Mouse (Mus musculus): ENCODE data around the gene Ankrd12. TPM values are rescaled to one million over a fixed set of nuclear protein-coding genes. Genes with fewer than 3 reads are reported as not detected.
A peak's percentile ranks its signal among the peaks of the same experiment; 100 is the strongest.
"Not testable (repeated sequence)": the region's sequence is repeated elsewhere in the genome, so short reads cannot be mapped to it uniquely, and the experiment has no call there.

The Ankrd12 gene
- total and polyA plus RNA-seq, 2 experiments from 2014 or later, result 37.2 to 171 TPM

- not testable (repeated sequence) for H3K4me1 ChIP-seq (ENCODE audit: insufficient read depth, low read length); H3K27me3 ChIP-seq (ENCODE audit: insufficient read depth, low read length); DNase-seq (ENCODE audit: low spot score); H3K4me2 ChIP-seq (ENCODE audit: low read depth, low read length); H3K4me3 ChIP-seq (ENCODE audit: low read length); H3K27ac ChIP-seq; H3K9ac ChIP-seq (replicated peaks; ENCODE audit: low read length); H3K9me3 ChIP-seq (ENCODE audit: low read length); ATAC-seq
- 90% methylated on average over 4 of the region's 4 CpGs for WGBS
- 0 out of 2 replicates have a peak, but pooled peaks have one; percentile 23 for TF ChIP-seq CTCF (IDR thresholded peaks at IDR 0.05; ENCODE audit: low read depth)
- peaks cover 14% of the 10 kb centered on the region for H3K36me3 ChIP-seq (ENCODE audit: insufficient read depth, low read length)
Measured at GRCm38 (mm10) chr17:66043679-66044078, 33.2 kb downstream of the Ankrd12 start.

DNA sequence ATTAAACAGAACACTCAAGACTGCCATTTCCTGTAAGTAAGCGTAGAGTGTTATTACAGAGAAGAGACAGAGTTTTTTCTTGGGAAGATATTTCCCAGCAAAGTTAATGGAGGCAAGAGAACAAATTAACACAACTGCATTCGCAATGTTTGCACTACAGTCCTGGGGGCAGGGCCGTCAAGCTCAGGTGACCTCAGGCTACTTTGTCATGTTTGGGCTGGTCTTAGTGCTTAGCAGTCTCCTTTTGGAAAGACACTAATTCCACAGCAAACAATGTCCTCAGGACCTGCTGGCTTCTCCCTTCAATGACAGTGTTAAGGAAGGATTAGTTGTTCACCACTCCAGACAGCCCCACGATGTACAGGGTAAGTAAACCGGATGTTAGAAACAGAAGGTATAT, 35.9 kb downstream of the Ankrd12 start:
- 91% methylated on average over 5 of the region's 5 CpGs for WGBS
- H3K9me3 ChIP-seq (ENCODE audit: low read length), result no peaks in the 10 kb centered on the region

GRCm38 (mm10) chr17:66033239-66033638, 43.6 kb downstream of the Ankrd12 start:
- DNase-seq (ENCODE audit: low spot score), result no peak
- Histone ChIP-seq H3K4me2 (ENCODE audit: low read depth, low read length) (no peak overlapping the region), H3K4me3 (ENCODE audit: low read length) (no peak overlapping the region), H3K27me3 (ENCODE audit: insufficient read depth, low read length) (no peaks in the 10 kb centered on the region), H3K9ac (replicated peaks; ENCODE audit: low read length) (no peak overlapping the region), H3K36me3 (ENCODE audit: insufficient read depth, low read length) (peaks cover 8% of the 10 kb centered on the region; the same call in 1 of the 2 replicates), H3K9me3 (ENCODE audit: low read length) (no peaks in the 10 kb centered on the region), H3K4me1 (ENCODE audit: insufficient read depth, low read length) (no peaks in the 10 kb centered on the region), H3K27ac (no peak overlapping the region)
- WGBS, result 91% methylated on average over 5 of the region's 5 CpGs
- no peak for TF ChIP-seq CTCF (IDR thresholded peaks at IDR 0.05; ENCODE audit: low read depth)
- no peak for ATAC-seq

More for the DNA sequence above, 35.9 kb downstream of the Ankrd12 start:
- Histone ChIP-seq H3K27me3 (ENCODE audit: insufficient read depth, low read length) (no peaks in the 10 kb centered on the region), H3K4me3 (ENCODE audit: low read length) (no peak overlapping the region), H3K27ac (no peak overlapping the region), H3K9ac (replicated peaks; ENCODE audit: low read length) (no peak overlapping the region), H3K4me2 (ENCODE audit: low read depth, low read length) (no peak overlapping the region), H3K4me1 (ENCODE audit: insufficient read depth, low read length) (no peaks in the 10 kb centered on the region), H3K36me3 (ENCODE audit: insufficient read depth, low read length) (peaks cover 4% of the 10 kb centered on the region)
- ATAC-seq, result no peak
- TF ChIP-seq CTCF (IDR thresholded peaks at IDR 0.05; ENCODE audit: low read depth), result no peak
- DNase-seq (ENCODE audit: low spot score), result no peak

- 91% methylated on average over 5 of the region's 5 CpGs for WGBS
- ATAC-seq, result no peak
Measured at GRCm38 (mm10) chr17:66031991-66032390, 44.9 kb downstream of the Ankrd12 start.

DNA sequence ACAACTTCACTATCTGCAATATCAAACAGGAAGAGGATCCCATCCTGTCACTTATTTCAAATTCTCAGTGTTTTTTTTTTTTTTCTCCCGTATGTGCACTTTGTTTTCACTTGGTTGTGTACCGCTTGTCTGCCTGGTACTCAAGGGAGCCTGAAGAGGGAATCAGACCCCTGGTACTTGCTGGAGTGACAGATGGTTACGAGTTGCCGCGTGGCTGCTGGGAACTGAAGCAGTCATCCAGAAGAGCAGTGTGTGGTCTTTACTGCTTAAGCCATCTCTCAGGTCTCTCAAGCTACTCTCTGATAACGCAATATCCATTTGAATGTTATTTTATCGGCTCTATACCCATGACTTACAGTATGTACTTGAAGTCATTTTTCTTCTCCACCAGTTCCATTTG, 52.7 kb downstream of the Ankrd12 start:
- Histone ChIP-seq H3K27me3 (ENCODE audit: insufficient read depth, low read length) (no peaks in the 10 kb centered on the region), H3K27ac (no peak overlapping the region), H3K4me2 (ENCODE audit: low read depth, low read length) (no peak overlapping the region), H3K9ac (replicated peaks; ENCODE audit: low read length) (no peak overlapping the region), H3K4me1 (ENCODE audit: insufficient read depth, low read length) (no peaks in the 10 kb centered on the region), H3K9me3 (ENCODE audit: low read length) (no peaks in the 10 kb centered on the region), H3K36me3 (ENCODE audit: insufficient read depth, low read length) (peaks cover 16% of the 10 kb centered on the region; the same call in 1 of the 2 replicates), H3K4me3 (ENCODE audit: low read length) (no peak overlapping the region)
- no peak for ATAC-seq
- WGBS, result 81% methylated on average over 7 of the region's 7 CpGs
- no peak for TF ChIP-seq CTCF (IDR thresholded peaks at IDR 0.05; ENCODE audit: low read depth)
- DNase-seq (ENCODE audit: low spot score), result peak; percentile 19

More at GRCm38 (mm10) chr17:66031991-66032390, 44.9 kb downstream of the Ankrd12 start:
- H3K27ac ChIP-seq, result no peak overlapping the region
- no peak for TF ChIP-seq CTCF (IDR thresholded peaks at IDR 0.05; ENCODE audit: low read depth)
- no peak overlapping the region for H3K9ac ChIP-seq (replicated peaks; ENCODE audit: low read length)
- no peak overlapping the region for H3K4me2 ChIP-seq (ENCODE audit: low read depth, low read length)
- no peaks in the 10 kb centered on the region for H3K4me1 ChIP-seq (ENCODE audit: insufficient read depth, low read length)
- DNase-seq (ENCODE audit: low spot score), result no peak
- no peaks in the 10 kb centered on the region for H3K27me3 ChIP-seq (ENCODE audit: insufficient read depth, low read length)
- no peaks in the 10 kb centered on the region for H3K9me3 ChIP-seq (ENCODE audit: low read length)
- no peak overlapping the region for H3K4me3 ChIP-seq (ENCODE audit: low read length)
- H3K36me3 ChIP-seq (ENCODE audit: insufficient read depth, low read length), result peaks cover 10% of the 10 kb centered on the region; the same call in 1 of the 2 replicates

GRCm38 (mm10) chr17:66011790-66012189, 65.1 kb downstream of the Ankrd12 start:
- Histone ChIP-seq H3K9ac (replicated peaks; ENCODE audit: low read length) (no peak overlapping the region), H3K4me2 (ENCODE audit: low read depth, low read length) (no peak overlapping the region), H3K4me1 (ENCODE audit: insufficient read depth, low read length) (no peaks in the 10 kb centered on the region), H3K27me3 (ENCODE audit: insufficient read depth, low read length) (no peaks in the 10 kb centered on the region), H3K27ac (no peak overlapping the region), H3K36me3 (ENCODE audit: insufficient read depth, low read length) (no peaks in the 10 kb centered on the region), H3K4me3 (ENCODE audit: low read length) (no peak overlapping the region), H3K9me3 (ENCODE audit: low read length) (no peaks in the 10 kb centered on the region)
- ATAC-seq (no peak), DNase-seq (ENCODE audit: low spot score) (no peak)
- WGBS, result 85% methylated on average over 2 of the region's 2 CpGs
- TF ChIP-seq CTCF (IDR thresholded peaks at IDR 0.05; ENCODE audit: low read depth), result no peak

- no peak overlapping the region for H3K27ac ChIP-seq
- peak; percentile 23 for DNase-seq (ENCODE audit: low spot score)
- no peaks in the 10 kb centered on the region for H3K27me3 ChIP-seq (ENCODE audit: insufficient read depth, low read length)
- no peak for TF ChIP-seq CTCF (IDR thresholded peaks at IDR 0.05; ENCODE audit: low read depth)
- H3K9me3 ChIP-seq (ENCODE audit: low read length), result no peaks in the 10 kb centered on the region
- H3K9ac ChIP-seq (replicated peaks; ENCODE audit: low read length), result no peak overlapping the region
- H3K4me1 ChIP-seq (ENCODE audit: insufficient read depth, low read length), result no peaks in the 10 kb centered on the region
- H3K4me2 ChIP-seq (ENCODE audit: low read depth, low read length), result no peak overlapping the region
- no peak for ATAC-seq
- no peak overlapping the region for H3K4me3 ChIP-seq (ENCODE audit: low read length)
- no peaks in the 10 kb centered on the region for H3K36me3 ChIP-seq (ENCODE audit: insufficient read depth, low read length)
- WGBS, result 57% methylated on average over 5 of the region's 5 CpGs
Measured at GRCm38 (mm10) chr17:66007892-66008291, 69.0 kb downstream of the Ankrd12 start.
